Mouse (Mus musculus): Measurements from ENCODE around the gene N4bp2.

- TF ChIP-seq POLR2A (IDR thresholded peaks at IDR 0.05; ENCODE audit: control insufficient read depth, extremely low read depth, insufficient read depth, low read length, poor library complexity) = no peak
- TF ChIP-seq CTCF (IDR thresholded peaks at IDR 0.05; ENCODE audit: borderline replicate concordance, control insufficient read depth, extremely low read depth, insufficient read depth, low read length, poor library complexity) = no peak
These were observed 92.2 kb downstream of the N4bp2 start for GRCm38 (mm10) chr5:65855571-65855970.
